Mouse (Mus musculus): ENCODE results near the gene Hist1h2ad. TPM values are rescaled to one million over a fixed set of nuclear protein-coding genes. Genes with fewer than 3 reads are reported as not detected.

Hist1h2ad gene
- polyA plus RNA-seq, 1 experiment from 2014 or later, result 1.0 TPM

- WGBS, result 84% methylated on average over 7 of the region's 7 CpGs
- H3K27ac ChIP-seq (ENCODE audit: low read depth, low read length), result no peak overlapping the region
- no peak overlapping the region for H3K9ac ChIP-seq (ENCODE audit: low read depth, low read length)
- no peak for ATAC-seq (ENCODE audit: low FRiP score)
- no peak for DNase-seq (ENCODE audit: low spot score)
- H3K4me3 ChIP-seq (ENCODE audit: low read depth, low read length), result no peak overlapping the region
- no peaks in the 10 kb centered on the region for H3K9me3 ChIP-seq (ENCODE audit: control insufficient read depth, low read length)
- no peak overlapping the region for H3K4me2 ChIP-seq (replicated peaks; ENCODE audit: low read depth, low read length)
- H3K36me3 ChIP-seq (ENCODE audit: control insufficient read depth, insufficient read depth, low read length), result no peaks in the 10 kb centered on the region
- no peaks in the 10 kb centered on the region for H3K4me1 ChIP-seq (replicated peaks; ENCODE audit: control insufficient read depth, insufficient read depth, low read length)
- no peaks in the 10 kb centered on the region for H3K27me3 ChIP-seq (ENCODE audit: control insufficient read depth, insufficient read depth, low read length)
Measured at GRCm38 (mm10) chr13:23595622-23596372, 21.6 kb downstream of the Hist1h2ad start.

GRCm38 (mm10) chr13:23597957-23598356 lies 23.8 kb downstream of the Hist1h2ad start:
- Histone ChIP-seq H3K4me1 (replicated peaks; ENCODE audit: control insufficient read depth, insufficient read depth, low read length) (no peaks in the 10 kb centered on the region), H3K27me3 (ENCODE audit: control insufficient read depth, insufficient read depth, low read length) (no peaks in the 10 kb centered on the region), H3K36me3 (ENCODE audit: control insufficient read depth, insufficient read depth, low read length) (no peaks in the 10 kb centered on the region), H3K9ac (ENCODE audit: low read depth, low read length) (no peak overlapping the region), H3K9me3 (ENCODE audit: control insufficient read depth, low read length) (no peaks in the 10 kb centered on the region), H3K4me2 (replicated peaks; ENCODE audit: low read depth, low read length) (no peak overlapping the region), H3K4me3 (ENCODE audit: low read depth, low read length) (no peak overlapping the region), H3K27ac (ENCODE audit: low read depth, low read length) (no peak overlapping the region)
- DNase-seq (ENCODE audit: low spot score) (peak; percentile 84), ATAC-seq (ENCODE audit: low FRiP score) (peak; percentile 30; the same call in 1 of the 2 replicates)
- 7% methylated on average over 9 of the region's 9 CpGs for WGBS

DNA sequence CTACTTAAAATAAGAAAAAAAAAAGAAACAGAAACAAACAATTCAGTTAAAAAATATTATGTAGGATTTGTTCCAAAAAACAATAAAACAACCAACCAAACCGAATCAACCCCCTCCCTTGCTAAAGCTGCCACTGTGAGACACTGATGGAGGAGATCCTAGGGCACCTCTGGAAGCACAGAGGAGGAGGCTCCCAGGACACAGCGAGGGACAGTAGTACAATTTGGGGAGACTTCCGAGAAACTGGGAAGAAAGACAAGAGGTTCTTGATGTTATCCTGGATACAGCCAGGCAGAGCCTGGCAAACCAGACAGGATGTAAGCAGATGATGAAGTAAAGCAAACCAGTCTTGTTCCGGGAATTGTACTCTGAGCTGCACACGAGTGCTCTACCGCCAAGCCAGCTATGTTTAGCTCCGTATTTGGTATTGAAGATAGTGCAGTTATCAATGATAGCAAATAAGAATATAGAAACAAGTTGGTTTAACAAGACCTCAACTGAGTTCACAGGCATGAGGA lies 29.1 kb downstream of the Hist1h2ad start:
- no peak overlapping the region for H3K9ac ChIP-seq (ENCODE audit: low read depth, low read length)
- no peaks in the 10 kb centered on the region for H3K27me3 ChIP-seq (ENCODE audit: control insufficient read depth, insufficient read depth, low read length)
- H3K4me2 ChIP-seq (replicated peaks; ENCODE audit: low read depth, low read length), result no peak overlapping the region
- H3K27ac ChIP-seq (ENCODE audit: low read depth, low read length), result no peak overlapping the region
- H3K36me3 ChIP-seq (ENCODE audit: control insufficient read depth, insufficient read depth, low read length), result no peaks in the 10 kb centered on the region
- no peak for DNase-seq (ENCODE audit: low spot score)
- ATAC-seq (ENCODE audit: low FRiP score), result no peak
- WGBS, result 84% methylated on average over 7 of the region's 7 CpGs
- H3K9me3 ChIP-seq (ENCODE audit: control insufficient read depth, low read length), result no peaks in the 10 kb centered on the region
- H3K4me1 ChIP-seq (replicated peaks; ENCODE audit: control insufficient read depth, insufficient read depth, low read length), result no peaks in the 10 kb centered on the region
- no peak overlapping the region for H3K4me3 ChIP-seq (ENCODE audit: low read depth, low read length)

- ATAC-seq (ENCODE audit: low FRiP score) (no peak), DNase-seq (ENCODE audit: low spot score) (no peak)
- no peaks in the 10 kb centered on the region for H3K4me1 ChIP-seq (replicated peaks; ENCODE audit: control insufficient read depth, insufficient read depth, low read length)
- H3K9me3 ChIP-seq (ENCODE audit: control insufficient read depth, low read length), result no peaks in the 10 kb centered on the region
- WGBS, result 90% methylated on average over 3 of the region's 3 CpGs
- H3K27ac ChIP-seq (ENCODE audit: low read depth, low read length), result no peak overlapping the region
- no peak overlapping the region for H3K4me2 ChIP-seq (replicated peaks; ENCODE audit: low read depth, low read length)
- no peak overlapping the region for H3K9ac ChIP-seq (ENCODE audit: low read depth, low read length)
- H3K4me3 ChIP-seq (ENCODE audit: low read depth, low read length), result no peak overlapping the region
- H3K27me3 ChIP-seq (ENCODE audit: control insufficient read depth, insufficient read depth, low read length), result no peaks in the 10 kb centered on the region
- H3K36me3 ChIP-seq (ENCODE audit: control insufficient read depth, insufficient read depth, low read length), result no peaks in the 10 kb centered on the region
Measured at GRCm38 (mm10) chr13:23604452-23604851, 30.3 kb downstream of the Hist1h2ad start.

- no peak overlapping the region for H3K4me2 ChIP-seq (replicated peaks; ENCODE audit: low read depth, low read length)
- H3K27me3 ChIP-seq (ENCODE audit: control insufficient read depth, insufficient read depth, low read length), result no peaks in the 10 kb centered on the region
- no peak overlapping the region for H3K4me3 ChIP-seq (ENCODE audit: low read depth, low read length)
- DNase-seq (ENCODE audit: low spot score) (no peak), ATAC-seq (ENCODE audit: low FRiP score) (no peak)
- H3K9ac ChIP-seq (ENCODE audit: low read depth, low read length), result no peak overlapping the region
- H3K36me3 ChIP-seq (ENCODE audit: control insufficient read depth, insufficient read depth, low read length), result no peaks in the 10 kb centered on the region
- H3K4me1 ChIP-seq (replicated peaks; ENCODE audit: control insufficient read depth, insufficient read depth, low read length), result no peaks in the 10 kb centered on the region
- no peaks in the 10 kb centered on the region for H3K9me3 ChIP-seq (ENCODE audit: control insufficient read depth, low read length)
- WGBS, result 88% methylated on average over 3 of the region's 3 CpGs
- no peak overlapping the region for H3K27ac ChIP-seq (ENCODE audit: low read depth, low read length)
Measured at GRCm38 (mm10) chr13:23605052-23605451, 30.9 kb downstream of the Hist1h2ad start.

DNA sequence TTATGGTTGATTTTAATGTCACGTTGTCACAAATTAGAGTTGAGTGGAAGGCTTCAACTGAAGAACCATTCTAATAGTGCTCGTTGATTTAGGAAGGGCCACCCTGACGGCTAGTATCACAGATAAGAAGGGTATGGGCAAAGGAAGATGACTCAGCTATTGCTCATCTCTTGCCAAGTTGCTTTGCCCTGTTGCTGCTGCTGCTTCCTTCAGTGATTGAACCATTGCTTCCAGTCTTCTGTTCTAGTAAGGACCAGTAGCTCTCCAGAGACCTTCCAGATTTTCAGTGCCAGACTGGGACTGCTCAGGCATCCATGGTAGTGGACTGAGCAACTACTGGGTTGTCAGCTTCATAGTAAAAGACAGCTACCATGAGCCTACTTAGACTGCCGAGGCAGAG lies 35.0 kb downstream of the Hist1h2ad start:
- Histone ChIP-seq H3K27me3 (ENCODE audit: control insufficient read depth, insufficient read depth, low read length) (no peaks in the 10 kb centered on the region), H3K4me3 (ENCODE audit: low read depth, low read length) (no peak overlapping the region), H3K36me3 (ENCODE audit: control insufficient read depth, insufficient read depth, low read length) (no peaks in the 10 kb centered on the region), H3K9me3 (ENCODE audit: control insufficient read depth, low read length) (no peaks in the 10 kb centered on the region), H3K4me2 (replicated peaks; ENCODE audit: low read depth, low read length) (no peak overlapping the region), H3K9ac (ENCODE audit: low read depth, low read length) (no peak overlapping the region), H3K27ac (ENCODE audit: low read depth, low read length) (no peak overlapping the region), H3K4me1 (replicated peaks; ENCODE audit: control insufficient read depth, insufficient read depth, low read length) (no peaks in the 10 kb centered on the region)
- no peak for ATAC-seq (ENCODE audit: low FRiP score)
- no peak for DNase-seq (ENCODE audit: low spot score)
- WGBS, result 88% methylated on average over 4 of the region's 4 CpGs

- Histone ChIP-seq H3K9me3 (ENCODE audit: control insufficient read depth, low read length) (no peaks in the 10 kb centered on the region), H3K4me3 (ENCODE audit: low read depth, low read length) (no peak overlapping the region), H3K27me3 (ENCODE audit: control insufficient read depth, insufficient read depth, low read length) (no peaks in the 10 kb centered on the region), H3K27ac (ENCODE audit: low read depth, low read length) (no peak overlapping the region), H3K36me3 (ENCODE audit: control insufficient read depth, insufficient read depth, low read length) (no peaks in the 10 kb centered on the region), H3K4me2 (replicated peaks; ENCODE audit: low read depth, low read length) (no peak overlapping the region), H3K4me1 (replicated peaks; ENCODE audit: control insufficient read depth, insufficient read depth, low read length) (no peaks in the 10 kb centered on the region), H3K9ac (ENCODE audit: low read depth, low read length) (no peak overlapping the region)
- DNase-seq (ENCODE audit: low spot score), result no peak
- no peak for ATAC-seq (ENCODE audit: low FRiP score)
Measured at GRCm38 (mm10) chr13:23609844-23610243, 35.7 kb downstream of the Hist1h2ad start.

GRCm38 (mm10) chr13:23610393-23610792 lies 36.2 kb downstream of the Hist1h2ad start:
- H3K9ac ChIP-seq (ENCODE audit: low read depth, low read length), result no peak overlapping the region
- H3K4me2 ChIP-seq (replicated peaks; ENCODE audit: low read depth, low read length), result no peak overlapping the region
- no peak for DNase-seq (ENCODE audit: low spot score)
- H3K9me3 ChIP-seq (ENCODE audit: control insufficient read depth, low read length), result no peaks in the 10 kb centered on the region
- H3K27me3 ChIP-seq (ENCODE audit: control insufficient read depth, insufficient read depth, low read length), result no peaks in the 10 kb centered on the region
- no peak overlapping the region for H3K4me3 ChIP-seq (ENCODE audit: low read depth, low read length)
- 79% methylated on average over 2 of the region's 2 CpGs for WGBS
- no peak overlapping the region for H3K27ac ChIP-seq (ENCODE audit: low read depth, low read length)
- no peaks in the 10 kb centered on the region for H3K4me1 ChIP-seq (replicated peaks; ENCODE audit: control insufficient read depth, insufficient read depth, low read length)
- no peaks in the 10 kb centered on the region for H3K36me3 ChIP-seq (ENCODE audit: control insufficient read depth, insufficient read depth, low read length)
- ATAC-seq (ENCODE audit: low FRiP score), result no peak

DNA sequence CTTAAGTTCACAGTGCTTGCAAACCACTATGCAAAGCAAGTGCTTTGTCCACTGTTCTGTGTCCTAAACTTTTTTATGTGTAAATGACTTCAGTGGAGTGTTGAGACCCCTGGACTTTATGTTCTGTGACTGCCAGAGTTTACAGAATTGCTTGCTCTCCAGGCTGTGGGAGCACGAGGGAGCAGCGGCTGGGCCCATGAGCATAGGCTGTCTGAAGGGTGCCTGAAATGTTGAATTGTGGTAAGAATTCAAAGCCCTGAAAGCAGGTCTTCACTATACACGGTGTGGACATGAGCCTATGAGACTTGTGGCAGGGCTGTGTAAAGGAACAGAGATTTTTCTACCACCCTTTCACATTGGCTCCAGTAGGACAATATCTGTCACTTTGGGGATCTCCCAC lies 37.5 kb downstream of the Hist1h2ad start:
- Histone ChIP-seq H3K4me3 (ENCODE audit: low read depth, low read length) (no peak overlapping the region), H3K9me3 (ENCODE audit: control insufficient read depth, low read length) (no peaks in the 10 kb centered on the region), H3K4me1 (replicated peaks; ENCODE audit: control insufficient read depth, insufficient read depth, low read length) (no peaks in the 10 kb centered on the region), H3K4me2 (replicated peaks; ENCODE audit: low read depth, low read length) (no peak overlapping the region), H3K36me3 (ENCODE audit: control insufficient read depth, insufficient read depth, low read length) (no peaks in the 10 kb centered on the region), H3K9ac (ENCODE audit: low read depth, low read length) (no peak overlapping the region), H3K27ac (ENCODE audit: low read depth, low read length) (no peak overlapping the region), H3K27me3 (ENCODE audit: control insufficient read depth, insufficient read depth, low read length) (no peaks in the 10 kb centered on the region)
- 89% methylated on average over 3 of the region's 3 CpGs for WGBS
- no peak for ATAC-seq (ENCODE audit: low FRiP score)
- no peak for DNase-seq (ENCODE audit: low spot score)

Data from hindbrain, embryonic 11.5 days (tissue).